Mouse (Mus musculus) right cerebral cortex, adult 18-20 months (tissue): ENCODE data around the gene Gigyf1.
A peak's percentile ranks its signal among the peaks of the same experiment; 100 is the strongest.

Experiments used
- DNase-seq: peaks from one replicate; pipeline ENCODE4 v3.0.0; 2022; ENCODE audit warnings: mixed read lengths

Gene Gigyf1

DNA sequence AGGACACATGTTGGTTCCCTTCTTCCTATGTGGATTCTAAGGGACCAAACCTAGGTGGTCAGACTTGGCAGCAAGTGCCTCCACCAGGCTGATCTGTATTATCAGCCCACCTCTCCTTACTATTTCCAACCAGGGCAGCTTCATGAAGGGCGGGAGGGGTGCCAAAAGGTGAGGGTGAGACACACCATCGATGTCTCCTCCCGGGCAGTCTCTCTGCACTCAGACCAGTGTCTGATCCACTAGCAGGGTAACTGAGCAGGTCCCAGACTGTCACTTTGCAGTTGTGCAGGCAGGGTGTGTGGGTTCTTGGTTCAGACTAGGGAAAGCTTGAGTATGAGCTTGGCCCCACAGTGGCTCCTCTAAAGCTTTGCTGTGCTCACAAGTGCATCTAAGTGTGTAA, 3.5 kb upstream of the Gigyf1 start:
- no peak for DNase-seq

DNA sequence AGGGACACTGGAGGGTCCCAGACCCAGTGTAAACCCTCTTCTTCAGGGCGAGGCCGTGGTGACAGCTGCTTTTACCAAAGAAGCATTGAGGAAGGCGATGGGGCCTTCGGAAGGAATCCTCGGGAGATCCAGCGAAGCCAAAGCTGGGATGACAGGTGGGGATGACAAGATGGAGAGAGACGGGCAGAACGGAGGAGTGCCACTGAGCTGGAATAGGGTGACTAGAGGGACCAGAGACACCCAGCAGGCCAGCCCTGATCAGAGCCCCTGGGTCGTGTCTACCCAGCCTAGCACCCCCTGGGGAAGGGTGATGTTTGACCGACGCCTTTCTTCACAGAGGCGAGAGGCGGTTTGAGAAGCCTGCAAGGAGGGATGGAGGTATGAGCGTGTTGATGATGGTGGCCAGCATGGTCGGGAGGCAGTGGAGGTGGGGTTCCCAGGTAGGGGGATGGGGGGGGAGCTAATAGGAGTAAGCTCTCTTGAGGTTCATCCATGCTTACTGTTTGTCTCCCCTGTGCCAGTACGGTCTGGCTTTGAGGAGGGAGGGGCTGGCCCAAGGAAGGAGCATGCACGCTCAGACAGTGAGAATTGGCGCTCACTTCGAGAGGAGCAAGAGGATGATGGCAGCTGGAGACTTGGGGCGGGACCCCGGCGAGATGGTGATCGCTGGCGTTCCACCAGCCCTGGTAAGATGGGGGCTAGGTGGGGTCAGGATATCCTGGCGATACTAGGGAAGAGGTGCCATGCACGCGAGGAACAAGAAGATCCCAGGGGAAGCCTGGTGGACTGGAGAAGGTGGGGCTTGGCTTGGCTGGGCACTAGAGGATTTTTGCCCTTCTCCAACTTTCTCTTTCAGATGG, 1.6 kb downstream of the Gigyf1 start:
- no peak for DNase-seq

DNA sequence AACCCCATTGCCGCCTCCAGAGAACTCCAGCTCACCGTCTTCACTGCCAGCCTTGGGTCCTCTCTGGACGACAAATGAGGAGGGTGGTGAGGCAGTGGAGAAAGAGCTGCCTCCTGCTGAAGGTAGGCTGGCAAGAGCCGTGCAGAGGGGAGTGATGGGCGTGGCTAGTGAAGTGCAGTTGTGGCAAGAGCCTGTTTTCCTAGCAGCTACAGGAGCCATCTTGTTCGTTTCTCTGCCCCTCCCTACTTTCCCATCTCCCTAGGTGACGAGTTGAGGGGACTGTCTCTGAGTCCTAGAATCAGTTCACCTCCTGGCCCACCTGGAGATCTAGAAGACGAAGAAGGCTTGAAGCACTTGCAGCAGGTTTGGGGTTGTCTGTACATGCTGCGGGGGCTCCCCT, 3.5 kb downstream of the Gigyf1 start:
- DNase-seq = no peak

DNA sequence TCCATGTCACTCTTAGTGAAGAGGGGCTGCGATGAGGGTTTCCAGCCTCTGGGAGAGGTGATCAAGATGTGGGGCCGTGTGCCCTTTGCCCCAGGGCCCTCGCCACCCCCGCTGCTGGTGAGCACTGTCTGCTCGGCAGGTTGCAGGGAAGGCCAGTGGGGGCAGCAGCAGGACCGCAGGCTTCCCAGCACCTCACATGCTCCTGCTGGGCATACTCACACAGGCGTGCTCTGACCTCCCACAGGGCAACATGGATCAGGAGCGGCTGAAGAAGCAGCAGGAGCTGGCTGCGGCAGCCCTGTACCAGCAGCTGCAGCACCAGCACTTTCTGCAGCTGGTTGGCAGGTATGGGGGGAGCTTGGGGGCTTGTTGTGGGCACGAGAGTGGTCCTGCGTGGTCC, 4.4 kb downstream of the Gigyf1 start:
- no peak for DNase-seq

DNA sequence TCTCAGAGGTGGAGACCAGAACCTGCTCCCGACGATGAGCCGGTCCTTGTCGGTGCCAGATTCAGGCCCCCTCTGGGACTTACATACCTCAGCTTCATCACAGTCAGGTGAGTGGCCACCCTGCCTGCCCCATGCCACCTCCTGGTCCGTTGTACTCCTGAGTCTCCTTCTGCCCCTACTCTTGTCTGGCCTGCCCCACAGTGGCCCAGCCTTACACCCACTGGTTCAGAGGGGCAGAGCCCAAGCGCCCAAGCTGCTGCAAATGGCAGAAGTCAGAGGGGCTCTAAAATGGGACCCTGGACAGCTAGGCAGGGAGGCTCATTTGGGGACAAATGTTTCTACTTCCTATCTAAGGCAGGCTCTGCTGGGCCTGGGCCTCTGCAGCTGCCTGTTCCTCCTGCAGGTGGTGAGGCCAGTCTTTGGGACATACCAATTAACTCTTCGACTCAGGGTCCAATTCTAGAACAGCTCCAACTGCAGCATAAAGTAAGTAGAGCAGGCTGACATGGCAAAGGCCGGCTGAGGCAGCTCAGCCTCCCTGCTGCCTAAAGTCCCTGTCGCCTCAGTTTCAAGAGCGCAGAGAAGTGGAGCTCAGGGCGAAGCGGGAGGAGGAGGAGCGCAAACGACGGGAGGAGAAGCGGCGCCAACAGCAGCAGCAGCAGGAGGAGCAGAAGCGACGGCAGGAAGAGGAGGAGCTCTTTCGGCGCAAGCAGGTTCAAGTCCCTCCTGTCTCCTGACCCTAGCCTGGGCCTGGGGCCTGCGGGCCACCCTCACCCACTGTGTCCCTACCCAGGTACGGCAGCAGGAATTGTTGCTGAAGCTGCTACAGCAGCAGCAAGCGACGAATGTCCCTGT, 5.3 kb downstream of the Gigyf1 start:
- no peak for DNase-seq

DNA sequence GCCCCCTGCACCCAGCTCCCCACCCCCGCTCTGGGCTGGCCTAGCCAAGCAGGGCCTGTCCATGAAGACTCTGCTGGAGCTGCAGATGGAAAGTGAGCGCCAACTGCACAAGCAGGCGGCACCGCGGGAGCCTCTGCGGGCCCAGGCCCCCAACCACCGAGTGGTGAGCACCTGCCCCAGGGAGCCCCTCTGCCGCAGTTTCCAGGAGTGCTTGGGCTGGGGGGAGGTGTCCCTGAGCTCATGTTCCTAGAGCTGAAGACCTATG, 5.8 kb downstream of the Gigyf1 start:
- no peak for DNase-seq

DNA sequence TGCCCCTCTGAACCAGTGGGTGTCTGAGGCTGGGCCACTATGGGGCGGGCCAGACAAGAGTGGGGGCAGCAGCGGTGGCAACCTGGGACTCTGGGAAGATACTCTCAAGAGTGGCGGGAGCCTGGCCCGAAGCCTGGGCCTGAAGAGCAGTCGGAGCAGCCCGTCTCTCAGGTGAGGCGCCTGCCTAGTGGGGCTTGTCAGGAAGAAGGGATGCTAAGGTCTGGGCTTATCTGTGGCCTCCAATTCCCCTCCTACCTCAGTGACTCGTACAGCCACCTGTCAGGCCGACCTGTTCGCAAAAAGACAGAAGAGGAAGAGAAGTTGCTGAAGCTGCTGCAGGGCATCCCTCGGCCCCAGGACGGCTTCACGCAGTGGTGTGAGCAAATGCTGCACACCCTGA, 6.3 kb downstream of the Gigyf1 start:
- DNase-seq = no peak

DNA sequence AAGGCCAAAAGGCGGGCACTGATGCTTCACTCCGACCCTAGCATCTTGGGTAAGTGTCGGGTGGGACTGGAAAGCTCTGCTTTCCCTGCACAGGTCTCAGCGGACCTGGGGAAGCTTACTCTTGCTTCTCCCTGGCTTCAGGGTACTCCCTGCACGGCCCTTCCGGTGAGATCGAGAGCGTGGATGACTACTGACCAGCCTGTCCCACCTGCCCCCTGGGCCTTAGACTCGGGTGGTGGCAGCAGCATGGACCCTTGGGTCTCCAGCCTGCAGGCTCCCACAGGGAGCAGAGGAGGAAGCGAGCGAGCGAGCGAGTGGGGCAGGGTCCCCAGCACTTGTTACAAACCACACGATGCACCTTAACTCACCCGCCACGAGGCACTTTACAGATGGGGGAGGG, 7.2 kb downstream of the Gigyf1 start:
- DNase-seq = no peak

DNA sequence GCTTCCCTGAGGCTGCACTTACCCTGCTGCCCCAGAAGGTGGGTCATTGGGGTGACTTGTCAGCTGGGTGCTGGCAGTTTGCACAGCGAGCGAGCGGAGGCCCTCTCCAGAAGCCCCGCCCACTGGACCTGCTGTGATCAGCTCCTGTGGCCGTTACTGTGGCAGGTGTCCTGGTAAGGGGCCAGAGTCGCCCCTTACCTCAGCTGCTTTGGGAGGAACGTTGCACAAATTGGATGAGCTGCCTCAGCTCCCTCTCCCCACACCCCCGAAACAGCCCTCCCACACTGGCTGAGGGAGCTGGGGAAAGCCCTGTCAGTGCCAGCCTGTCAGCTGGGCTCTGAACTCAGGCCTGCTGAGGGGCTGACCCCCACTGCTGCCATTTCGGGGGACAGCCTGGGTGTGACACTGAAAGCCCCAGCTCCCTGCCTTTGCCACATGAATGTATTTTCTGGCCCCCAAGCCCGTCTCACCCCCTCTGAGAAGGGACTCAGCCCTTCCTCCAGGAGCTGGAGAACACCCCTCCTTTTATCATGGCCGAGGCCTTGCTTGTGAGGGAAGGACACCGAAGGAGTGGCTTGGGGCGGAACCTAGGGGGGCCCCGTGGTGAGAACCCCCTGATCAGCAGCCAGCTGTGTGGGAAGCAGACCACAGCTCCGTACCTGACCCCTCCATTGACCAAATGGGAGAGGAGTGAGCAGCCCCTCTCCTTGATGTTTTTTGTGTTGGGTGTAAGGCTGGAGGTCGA, 8.0 kb downstream of the Gigyf1 start:
- peak; percentile 52 for DNase-seq

DNA sequence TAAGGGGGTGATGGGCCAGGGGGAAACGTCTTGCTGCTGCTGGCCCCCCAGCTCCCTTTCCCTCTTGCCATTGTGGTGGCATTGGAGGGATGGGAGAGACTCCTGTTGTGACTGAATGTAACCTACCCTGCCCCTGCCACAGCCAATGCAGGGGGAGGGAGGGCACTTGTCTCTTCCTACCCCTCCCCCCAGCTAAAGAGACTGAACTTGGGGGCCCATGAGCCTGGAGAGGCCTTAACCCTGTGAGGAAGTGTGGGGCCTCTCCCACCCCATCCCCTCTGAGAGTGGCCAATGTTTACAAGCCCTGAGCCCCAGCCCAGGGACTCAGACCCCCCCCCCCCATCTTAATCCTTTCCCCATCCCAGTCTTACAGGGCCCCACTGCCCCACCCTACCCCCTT, 9.1 kb downstream of the Gigyf1 start:
- DNase-seq = no peak

DNA sequence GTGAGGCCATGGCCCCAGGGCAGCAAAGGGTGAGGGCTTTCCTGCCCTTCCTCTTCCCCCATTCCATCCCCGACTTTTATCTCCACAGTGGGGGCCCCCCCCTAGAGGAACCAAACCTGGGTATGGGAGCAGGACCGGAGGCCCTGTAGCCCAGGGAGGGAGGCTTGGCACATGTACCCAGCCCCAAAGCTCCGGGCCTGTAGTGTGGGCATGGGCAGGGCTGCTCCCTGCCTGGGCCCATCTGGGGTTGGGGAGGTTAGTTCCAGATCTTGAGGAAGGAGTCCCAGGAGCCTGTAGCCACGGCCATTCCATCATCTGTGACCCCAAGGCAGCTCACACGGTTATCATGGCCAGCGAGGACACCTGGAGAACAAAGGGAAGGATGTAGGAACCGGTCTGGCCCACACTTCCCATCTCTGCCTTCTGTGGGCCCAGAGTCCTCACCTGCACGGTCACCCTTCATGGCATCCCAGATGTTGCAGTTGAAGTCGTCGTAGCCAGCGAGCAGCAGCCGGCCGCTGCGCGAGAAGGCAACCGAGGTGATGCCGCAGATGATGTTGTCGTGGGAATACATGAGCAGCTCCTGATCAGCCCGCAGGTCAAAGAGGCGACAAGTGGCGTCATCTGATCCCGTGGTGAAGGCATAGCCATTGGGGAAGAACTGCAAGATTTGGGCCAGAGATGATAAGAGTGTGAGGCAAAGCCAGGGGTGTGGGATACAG, 10.1 kb downstream of the Gigyf1 start:
- DNase-seq = no peak

DNA sequence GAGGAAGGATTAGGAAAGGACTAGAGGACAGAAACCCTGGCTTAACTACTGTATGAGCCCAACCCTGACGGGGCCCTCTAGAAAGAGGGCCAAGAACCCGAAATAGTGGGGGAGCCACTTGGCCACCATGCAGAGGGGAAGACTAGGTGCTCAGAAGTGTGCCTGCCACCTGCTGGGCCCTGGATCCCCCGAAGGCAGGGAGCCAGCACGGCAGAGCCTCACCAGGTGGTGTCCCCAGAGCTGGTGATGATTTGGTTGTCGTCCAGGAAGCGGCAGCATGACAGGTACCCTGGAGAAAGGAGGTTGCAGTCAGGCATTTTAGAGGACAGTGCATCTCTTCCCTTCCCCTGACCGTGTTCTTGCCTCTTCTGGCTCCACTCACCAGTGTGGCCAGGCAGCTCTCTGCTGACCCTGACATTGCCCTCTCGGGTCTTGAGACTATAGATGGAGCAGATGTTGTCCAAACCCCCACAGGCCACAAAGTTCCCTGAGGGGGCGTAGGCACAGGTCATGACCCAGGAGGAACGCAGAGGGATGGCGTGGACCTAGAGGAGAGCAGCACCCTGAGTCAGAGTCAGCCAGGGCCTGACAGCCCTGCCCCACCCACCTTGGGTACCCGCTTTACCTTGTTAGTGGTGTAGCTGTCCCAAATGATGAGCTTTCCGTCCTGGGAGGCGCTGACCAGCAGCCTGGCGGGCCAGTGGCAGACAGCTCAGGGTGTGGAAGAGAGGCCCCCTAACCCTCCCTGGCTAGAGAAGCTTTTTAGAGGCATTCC, 11.1 kb downstream of the Gigyf1 start:
- DNase-seq = no peak

DNA sequence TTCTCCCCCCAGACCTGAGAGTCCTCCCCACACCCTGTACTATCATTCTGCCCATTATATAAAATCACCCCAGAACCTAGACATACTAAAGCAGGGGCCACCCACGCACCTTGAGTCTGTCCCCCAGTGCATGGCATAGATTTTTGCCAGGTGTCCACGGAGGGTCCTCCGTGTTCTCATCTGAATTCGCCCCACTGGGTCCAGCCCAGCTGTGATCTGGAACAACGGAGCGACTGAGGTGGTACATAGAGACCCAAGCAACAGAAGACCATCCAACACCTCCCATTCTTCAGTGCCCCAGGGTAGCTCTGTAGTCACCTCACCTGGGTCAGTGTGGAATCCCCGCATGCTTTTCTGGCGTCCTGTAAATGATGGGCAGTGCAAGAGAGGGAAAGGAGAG, 11.7 kb downstream of the Gigyf1 start:
- DNase-seq = no peak

DNA sequence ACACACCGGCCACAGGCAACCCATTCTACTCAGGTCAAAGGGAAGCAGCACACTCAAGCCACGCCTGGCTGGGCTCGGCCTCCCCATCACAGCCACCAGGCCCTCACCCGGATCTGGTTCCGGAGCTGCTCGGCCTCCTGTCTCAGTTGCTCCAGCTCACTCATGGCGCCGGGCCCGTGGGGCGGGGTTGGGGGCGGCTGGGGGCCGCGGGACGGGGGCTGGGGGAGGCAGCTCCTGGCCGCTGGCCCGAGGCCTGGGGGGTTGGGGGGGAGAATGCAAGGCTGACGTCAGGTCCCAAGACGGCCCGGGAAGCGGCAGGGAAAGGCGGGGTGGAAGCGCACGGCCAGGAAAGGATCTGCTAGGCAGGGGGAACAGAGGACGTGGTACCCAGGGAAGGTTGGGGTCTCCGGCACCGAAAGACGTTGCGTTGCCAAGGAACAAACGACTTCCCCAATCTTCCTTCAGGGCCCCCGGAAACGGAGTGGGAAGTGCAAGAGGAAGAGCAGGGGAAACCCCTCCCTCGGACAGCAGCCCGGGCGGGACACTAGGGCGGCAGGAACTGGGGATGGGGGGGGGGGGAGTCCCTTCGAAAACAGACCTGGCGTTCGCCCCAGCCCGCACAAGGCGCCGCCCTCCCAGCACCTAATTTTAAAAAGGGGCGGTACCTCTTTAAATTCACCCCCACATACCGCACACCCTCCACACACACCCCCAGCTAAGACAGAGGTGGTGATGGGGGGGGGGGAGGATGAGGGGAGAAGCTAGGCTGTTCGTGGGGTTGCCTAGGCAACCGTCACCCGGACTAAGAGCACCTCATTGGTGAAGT, 12.5 kb downstream of the Gigyf1 start:
- peak; percentile 91 for DNase-seq

DNA sequence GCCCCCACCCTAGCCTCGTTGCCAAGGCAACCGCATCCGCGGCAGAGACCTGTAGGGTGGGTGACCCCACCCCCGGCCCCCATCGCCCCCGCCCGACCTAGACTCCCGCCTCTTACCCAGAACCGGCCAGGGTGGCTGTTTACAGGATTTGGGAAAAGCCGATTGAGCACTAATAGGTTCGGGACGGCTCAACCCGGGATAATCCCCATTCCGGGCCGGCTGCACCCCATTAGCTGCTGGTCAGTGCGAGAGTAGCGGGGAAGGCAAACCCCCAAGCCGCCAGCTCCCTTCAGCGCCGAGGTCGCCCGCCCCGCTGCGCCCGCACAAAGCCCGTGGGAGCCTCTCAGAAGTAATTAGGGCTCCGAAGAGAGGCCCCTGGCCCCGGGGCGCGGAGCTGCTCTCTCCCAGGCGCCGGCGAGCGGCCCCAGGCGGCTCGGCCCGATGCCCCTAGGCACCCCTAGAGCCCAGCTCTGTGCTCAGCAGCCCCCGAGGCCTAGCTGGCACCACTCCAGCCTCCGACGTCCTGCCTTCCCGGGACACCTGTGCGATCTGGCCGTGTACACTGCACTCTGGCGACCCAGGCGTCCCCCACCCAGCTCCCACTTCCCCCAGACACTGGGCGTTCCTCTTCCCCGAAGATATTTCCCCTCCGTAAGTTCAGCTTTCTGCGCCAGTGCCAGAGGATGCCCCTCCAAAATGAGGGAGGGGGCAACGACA, 13.2 kb downstream of the Gigyf1 start:
- DNase-seq = peak; percentile 53

DNA sequence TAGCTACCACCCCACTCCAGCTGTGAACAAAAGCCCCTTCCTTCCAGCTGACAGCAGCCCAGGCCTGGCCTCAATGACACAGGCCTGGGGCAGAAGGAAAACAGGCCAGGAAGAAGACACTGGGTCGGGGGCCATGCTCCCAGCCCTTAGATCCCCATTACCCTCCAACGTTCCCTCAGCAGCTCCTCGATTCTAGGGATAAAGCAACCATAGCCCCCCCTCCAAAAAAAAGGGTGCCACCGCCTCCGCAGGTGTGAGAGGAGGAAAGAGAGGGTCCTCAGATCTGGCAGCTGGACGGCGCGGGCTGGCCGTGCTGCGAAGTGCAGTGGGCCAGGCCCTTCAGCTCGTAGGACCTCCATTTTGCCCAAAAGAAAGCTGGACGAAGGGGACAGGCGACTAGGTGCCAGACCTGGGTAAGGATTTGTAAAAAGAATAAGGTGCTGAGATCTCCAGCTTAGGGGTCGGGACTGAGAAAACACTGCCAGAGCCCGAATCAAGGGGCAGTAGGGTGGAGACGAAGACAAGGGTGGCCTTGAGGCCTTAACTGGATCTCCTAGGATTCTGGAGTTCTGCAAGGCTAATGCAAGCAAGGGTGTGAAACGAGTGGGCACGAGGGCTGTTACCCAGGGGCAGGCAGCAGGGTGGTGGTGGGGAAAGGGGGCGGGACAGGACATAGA, 13.9 kb downstream of the Gigyf1 start:
- no peak for DNase-seq

DNA sequence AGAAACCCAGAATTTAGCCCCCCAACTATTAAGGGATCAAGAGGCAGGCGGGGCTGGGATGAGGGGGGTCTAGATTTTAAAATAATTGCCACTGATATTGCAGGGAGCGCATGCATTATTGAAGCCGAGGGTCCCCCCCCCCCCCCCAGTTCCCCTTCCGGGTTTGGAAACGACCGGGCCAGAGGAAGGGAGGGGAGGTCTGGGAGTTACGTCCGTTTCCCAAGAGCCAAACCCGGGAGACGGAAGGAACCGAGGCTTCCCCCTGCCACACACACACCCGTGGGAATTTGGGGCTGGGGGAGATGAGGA, 14.4 kb downstream of the Gigyf1 start:
- no peak for DNase-seq

DNA sequence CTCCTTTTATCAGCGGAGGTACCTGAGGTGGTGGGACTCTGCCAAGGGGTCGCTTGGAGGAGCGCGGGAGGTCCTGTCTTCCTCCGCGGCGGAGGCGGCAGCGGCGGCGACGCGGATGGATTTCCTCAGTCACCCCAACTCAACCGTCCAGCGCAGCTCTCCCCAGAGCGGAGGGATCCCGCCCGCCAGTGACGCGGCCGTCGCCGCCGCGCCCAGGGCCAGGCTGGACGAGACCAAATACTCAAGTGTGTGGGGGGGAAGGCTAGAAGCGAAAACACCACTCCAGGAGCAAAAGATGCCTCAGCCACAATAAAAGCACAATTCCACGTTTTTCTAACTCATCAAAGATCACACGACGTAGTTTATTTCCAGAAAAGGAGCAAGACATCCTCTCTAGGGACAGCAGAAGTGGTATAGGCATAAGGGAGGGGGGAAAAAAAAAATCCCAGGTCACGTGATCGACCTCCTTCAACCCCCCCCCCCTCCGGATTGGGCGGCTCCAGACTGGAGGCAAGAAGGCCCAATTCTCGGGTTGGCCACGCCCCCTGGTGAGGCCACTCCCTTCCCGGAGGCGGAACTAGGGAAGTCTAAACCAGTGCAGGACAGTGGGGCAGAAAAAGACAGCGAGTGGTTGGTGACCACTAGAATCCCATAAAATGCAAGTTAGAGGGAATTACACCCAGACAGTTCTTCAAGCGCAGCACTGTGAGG, 14.9 kb downstream of the Gigyf1 start, which contains the start of the genes Epo and Gnb2:
Epo (minus strand) TSS at position 126 of the 711 bp plus-strand sequence.
Gnb2 (minus strand) TSS at position 394 of the 711 bp plus-strand sequence.
- DNase-seq = peak; percentile 97

DNA sequence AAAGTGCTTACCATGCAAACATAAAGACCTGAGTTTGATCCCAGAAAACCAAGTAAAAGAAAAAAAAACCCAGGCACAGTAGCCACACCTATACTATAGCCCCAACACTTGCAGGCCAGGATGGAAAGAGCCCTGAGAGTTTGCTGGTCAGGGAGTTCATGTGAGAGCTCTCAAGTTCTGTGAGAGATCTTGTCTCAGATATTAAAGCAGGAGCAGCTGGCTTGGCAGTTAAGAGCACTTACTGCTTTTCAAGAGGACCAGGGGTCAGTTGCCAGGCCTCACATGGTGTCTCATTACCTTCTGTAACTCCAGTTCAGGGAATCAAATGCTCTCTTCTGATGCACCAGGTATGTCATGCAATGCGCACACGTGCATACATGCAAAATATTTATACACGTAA, 16.4 kb downstream of the Gigyf1 start:
- no peak for DNase-seq
